8 mouse cellular contexts compared by ENCODE assay signal in the genomic region with DNA sequence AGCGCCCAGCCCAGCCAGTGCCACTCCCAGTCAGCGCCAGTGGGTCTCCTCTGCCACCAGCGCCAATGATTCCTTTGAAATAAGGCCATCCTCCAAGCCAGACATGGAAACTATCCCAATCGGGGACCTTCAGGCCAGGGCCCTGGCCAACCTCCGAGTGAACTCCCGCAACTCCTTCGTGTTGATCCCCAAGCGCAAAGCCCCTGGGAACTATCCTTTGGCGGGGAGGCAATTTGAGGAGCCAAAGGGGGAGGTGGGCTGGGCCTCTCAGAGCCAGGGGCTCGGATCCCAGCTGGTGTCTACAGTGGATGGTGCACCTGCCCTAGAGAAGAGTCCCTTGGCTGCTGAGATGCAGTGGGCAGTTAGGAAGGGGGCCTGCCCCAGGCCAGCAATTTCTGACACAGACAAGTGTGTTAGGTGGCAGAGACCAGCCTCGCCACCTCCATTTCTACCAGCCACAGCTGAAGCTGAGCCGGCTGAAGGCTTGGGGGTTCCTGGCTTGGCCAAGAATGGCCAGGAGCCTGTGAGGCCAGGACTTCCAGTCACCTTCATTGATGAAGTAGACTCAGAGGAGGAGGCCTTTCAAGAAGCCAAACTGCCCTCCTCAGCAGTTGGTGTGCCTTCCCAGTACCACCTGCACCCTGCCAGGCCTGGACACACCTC. TPM values are rescaled to one million over a fixed set of nuclear protein-coding genes. Genes with fewer than 3 reads are reported as not detected.
DNase-seq lines count a peak whose midpoint lies in the region; ATAC-seq and TF ChIP-seq lines count a peak whose summit lies in the region.

No protein-coding gene starts in this region.

- no peak for TF ChIP-seq POLR2A in CH12.LX (IDR thresholded peaks at IDR 0.05; ENCODE audit: low read depth, low read length)

- dilution Hi-C loops in CH12.LX (cut with MboI; ENCODE audit: extremely low pct_ligation_motif_present, extremely low pct_unique_long_range_greater_than_20kb, low sequenced_read_pairs) = no loop called here

- no peaks in the 10 kb centered on the region for H3K9me3 ChIP-seq in heart, embryonic 12.5 days (replicated peaks)
- no peaks in the 10 kb centered on the region for H3K9me3 ChIP-seq in CH12.LX (replicated peaks; ENCODE audit: low read length)
- H3K9me3 ChIP-seq in embryonic facial prominence, embryonic 15.5 days (replicated peaks) = no peaks in the 10 kb centered on the region
- no peaks in the 10 kb centered on the region for H3K9me3 ChIP-seq in liver, embryonic 11.5 days (ENCODE audit: control insufficient read depth, low read length)

- peak overlapping the region; percentile 74 for H3K9ac ChIP-seq in heart, embryonic 12.5 days
- peak overlapping the region; percentile 72; the same call in 1 of the 2 replicates for H3K9ac ChIP-seq in CH12.LX (ENCODE audit: insufficient read depth, low read depth)
- H3K9ac ChIP-seq in embryonic facial prominence, embryonic 15.5 days = peak overlapping the region; percentile 58; the same call in 1 of the 2 replicates
- H3K9ac ChIP-seq in liver, embryonic 11.5 days (ENCODE audit: low read depth, low read length) = peak overlapping the region; percentile 63

- DNase-seq in heart, postnatal 14 days = no peak
- no peak for DNase-seq in CH12.LX (ENCODE audit: extremely low read depth)
- no peak for DNase-seq in liver, embryonic 11.5 days (ENCODE audit: low spot score)
- no peak for DNase-seq in adrenal gland, adult 8-10 months
- no peak for DNase-seq in gastrocnemius, postnatal 14 days
- DNase-seq in adrenal gland, postnatal 25 days = no peak

- ATAC-seq in heart, embryonic 12.5 days (ENCODE audit: insufficient number of reproducible peaks, low FRiP score) = no peak
- no peak for ATAC-seq in embryonic facial prominence, embryonic 15.5 days (ENCODE audit: insufficient number of reproducible peaks, low FRiP score, low TSS enrichment, low read depth)
- no peak for ATAC-seq in liver, embryonic 11.5 days (replicated peaks; ENCODE audit: low FRiP score)

- peaks cover 5% of the 10 kb centered on the region; the same call in 1 of the 2 replicates for H3K79me2 ChIP-seq in CH12.LX (replicated peaks; ENCODE audit: control insufficient read depth, extremely low read depth, insufficient read depth, poor library complexity, severe bottlenecking)

- 0 out of 2 replicates have a peak, but pooled peaks cover 5% of the 10 kb centered on the region for H3K36me3 ChIP-seq in heart, embryonic 12.5 days
- peaks cover 0 to 16% of the 10 kb centered on the region in 2 experiments for H3K36me3 ChIP-seq in CH12.LX (replicated peaks in 1 of 2; ENCODE audit: control insufficient read depth in 1 of 2, insufficient read depth in 1 of 2, low read length in 1 of 2)
- H3K36me3 ChIP-seq in embryonic facial prominence, embryonic 15.5 days = peaks cover 8% of the 10 kb centered on the region
- H3K36me3 ChIP-seq in liver, embryonic 11.5 days (ENCODE audit: control insufficient read depth, insufficient read depth, low read length) = no peaks in the 10 kb centered on the region

- H3K27me3 ChIP-seq in heart, embryonic 12.5 days (replicated peaks) = peaks cover 18% of the 10 kb centered on the region
- no peaks in the 10 kb centered on the region for H3K27me3 ChIP-seq in CH12.LX (replicated peaks)
- peaks cover 17% of the 10 kb centered on the region for H3K27me3 ChIP-seq in embryonic facial prominence, embryonic 15.5 days
- H3K27me3 ChIP-seq in liver, embryonic 11.5 days (replicated peaks; ENCODE audit: control insufficient read depth, insufficient read depth, low read length) = peaks cover 3% of the 10 kb centered on the region; the same call in 1 of the 2 replicates

- H3K4me2 ChIP-seq in heart, embryonic 12.5 days = peak overlapping the region; percentile 93
- peak overlapping the region; percentile 48 for H3K4me2 ChIP-seq in CH12.LX (ENCODE audit: insufficient read depth, low read depth, poor library complexity, severe bottlenecking)
- peak overlapping the region; percentile 99 for H3K4me2 ChIP-seq in embryonic facial prominence, embryonic 15.5 days (replicated peaks)
- H3K4me2 ChIP-seq in liver, embryonic 11.5 days = peak overlapping the region; percentile 69

- in situ Hi-C loops in CH12.LX (cut with MboI; ENCODE audit: low pct_ligation_motif_present, low pct_unique_long_range_greater_than_20kb, low sequenced_read_pairs) = no loop called here

- peak overlapping the region; percentile 77 for H3K4me3 ChIP-seq in heart, embryonic 12.5 days
- H3K4me3 ChIP-seq in CH12.LX (replicated peaks in 1 of 3; ENCODE audit: low read depth in 2 of 3, low read length in 2 of 3, poor library complexity in 1 of 3) = peak overlapping the region; percentile 80 to 86 (median 83)
- peak overlapping the region; percentile 73 for H3K4me3 ChIP-seq in embryonic facial prominence, embryonic 15.5 days (replicated peaks)
- peak overlapping the region; percentile 75 for H3K4me3 ChIP-seq in liver, embryonic 11.5 days (ENCODE audit: low read depth, low read length)

- TF ChIP-seq EP300 in CH12.LX (IDR thresholded peaks at IDR 0.05; ENCODE audit: low read length) = no peak

- 23% methylated on average over 12 of the region's 12 CpGs for WGBS in heart, embryonic 12.5 days
- 18% methylated on average over 12 of the region's 12 CpGs for WGBS in embryonic facial prominence, embryonic 15.5 days
- 30% methylated on average over 12 of the region's 12 CpGs for WGBS in liver, embryonic 11.5 days

- H3K4me1 ChIP-seq in heart, embryonic 12.5 days (replicated peaks) = peaks cover 43% of the 10 kb centered on the region
- peaks cover 23 to 60% of the 10 kb centered on the region in 2 experiments for H3K4me1 ChIP-seq in CH12.LX (ENCODE audit: control insufficient read depth in 1 of 2, insufficient read depth in 2 of 2)
- H3K4me1 ChIP-seq in embryonic facial prominence, embryonic 15.5 days = peaks cover 46% of the 10 kb centered on the region
- peaks cover 32% of the 10 kb centered on the region for H3K4me1 ChIP-seq in liver, embryonic 11.5 days (replicated peaks; ENCODE audit: control insufficient read depth, insufficient read depth, low read length)

- H3K27ac ChIP-seq in heart, embryonic 12.5 days (ENCODE audit: poor library complexity, severe bottlenecking) = no peak overlapping the region
- H3K27ac ChIP-seq in CH12.LX (ENCODE audit: insufficient read depth, low read depth) = no peak overlapping the region
- no peak overlapping the region for H3K27ac ChIP-seq in embryonic facial prominence, embryonic 15.5 days (replicated peaks)
- no peak overlapping the region for H3K27ac ChIP-seq in liver, embryonic 11.5 days (ENCODE audit: low read depth, low read length)

- no peak for TF ChIP-seq RAD21 in CH12.LX (IDR thresholded peaks at IDR 0.05; ENCODE audit: low read depth, low read length)

- no peak for TF ChIP-seq CTCF in CH12.LX (conservative IDR thresholded peaks at IDR 0.05 in 1 of 2, IDR thresholded peaks at IDR 0.05 in 1 of 2; ENCODE audit: low read depth in 2 of 2, low read length in 2 of 2)

- intact Hi-C loops in heart, postnatal 14 days (cut with DNase I) = no loop called here
- intact Hi-C loops in gastrocnemius, postnatal 14 days (cut with DNase I; ENCODE audit: low total_unique reads) = no loop called here

RNA-seq across cellular contexts. Expression of gene Tprn, which starts 1.3 kb away (rescaled TPM):
- polyA plus RNA-seq in heart, embryonic 12.5 days (2016; fragmentation: Nextera tagmentation; extraction: Ambion mirVana) = 4.9 and 5.1 TPM in 2 replicates
- 1 to 10 TPM; 5.7 to 7.6 TPM for total RNA-seq in heart, postnatal 14 days (2021)
- total RNA-seq in CH12.LX (2012; rRNA removed) (13.1 and 14.3 TPM in 2 replicates), CH12.LX (2014; rRNA removed) (7.0 and 8.2 TPM in 2 replicates)
- 17.0 and 19.3 TPM in 2 replicates for polyA plus RNA-seq in CH12.LX (2012; ENCODE audit: insufficient read length, low read depth)
- polyA plus RNA-seq in embryonic facial prominence, embryonic 15.5 days (2015; fragmentation: Nextera tagmentation; extraction: Ambion mirVana) = 10.2 TPM in 2 replicates
- 9.6 and 10.3 TPM in 2 replicates for polyA plus RNA-seq in liver, embryonic 11.5 days (2014; fragmentation: Nextera tagmentation; extraction: Ambion mirVana)
- total RNA-seq in adrenal gland, adult 8-10 months (2022) = 10 to 100 TPM; 10.3 to 14.5 (median 11.1) TPM
- total RNA-seq in gastrocnemius, postnatal 14 days (2021) = 1 to 10 TPM; 2.8 to 5.0 TPM
- total RNA-seq in adrenal gland, postnatal 25 days (2021) = 10.0 and 10.7 TPM in 2 replicates

RNA-seq across cellular contexts. Expression of gene Ssna1, which starts 8.5 kb away (rescaled TPM):
- 131 and 133 TPM in 2 replicates for polyA plus RNA-seq in heart, embryonic 12.5 days (2016; fragmentation: Nextera tagmentation; extraction: Ambion mirVana)
- 10 to 100 TPM; 38.3 to 46.9 TPM for total RNA-seq in heart, postnatal 14 days (2021)
- 80.6 and 98.5 TPM in 2 replicates for total RNA-seq in CH12.LX (2012; rRNA removed)
- total RNA-seq in CH12.LX (2014; rRNA removed) = 72.9 and 82.0 TPM in 2 replicates
- polyA plus RNA-seq in CH12.LX (2012; ENCODE audit: insufficient read length, low read depth) = 51.4 and 74.9 TPM in 2 replicates
- polyA plus RNA-seq in embryonic facial prominence, embryonic 15.5 days (2015; fragmentation: Nextera tagmentation; extraction: Ambion mirVana) = 258 and 263 TPM in 2 replicates
- 233 and 237 TPM in 2 replicates for polyA plus RNA-seq in liver, embryonic 11.5 days (2014; fragmentation: Nextera tagmentation; extraction: Ambion mirVana)
- 10 to 100 TPM; 44.4 to 48.7 (median 47.0) TPM for total RNA-seq in adrenal gland, adult 8-10 months (2022)
- 10 to 100 TPM; 28.9 to 34.2 TPM for total RNA-seq in gastrocnemius, postnatal 14 days (2021)
- total RNA-seq in adrenal gland, postnatal 25 days (2021) = 35.1 and 47.7 TPM in 2 replicates

RNA-seq across cellular contexts. Expression of gene Tmem203, which starts 8.5 kb away (rescaled TPM):
- polyA plus RNA-seq in heart, embryonic 12.5 days (2016; fragmentation: Nextera tagmentation; extraction: Ambion mirVana) = 18.3 and 19.1 TPM in 2 replicates
- 10 to 100 TPM; 12.7 to 13.4 TPM for total RNA-seq in heart, postnatal 14 days (2021)
- 22.7 and 28.3 TPM in 2 replicates for total RNA-seq in CH12.LX (2012; rRNA removed)
- total RNA-seq in CH12.LX (2014; rRNA removed) = 18.4 and 21.2 TPM in 2 replicates
- polyA plus RNA-seq in CH12.LX (2012; ENCODE audit: insufficient read length, low read depth) = 14.5 and 21.5 TPM in 2 replicates
- 23.8 and 25.6 TPM in 2 replicates for polyA plus RNA-seq in embryonic facial prominence, embryonic 15.5 days (2015; fragmentation: Nextera tagmentation; extraction: Ambion mirVana)
- 14.4 and 15.2 TPM in 2 replicates for polyA plus RNA-seq in liver, embryonic 11.5 days (2014; fragmentation: Nextera tagmentation; extraction: Ambion mirVana)
- 10 to 100 TPM; 28.4 to 43.0 (median 31.5) TPM for total RNA-seq in adrenal gland, adult 8-10 months (2022)
- total RNA-seq in gastrocnemius, postnatal 14 days (2021) = 10 to 100 TPM; 13.5 to 13.6 TPM
- 32.3 and 48.8 TPM in 2 replicates for total RNA-seq in adrenal gland, postnatal 25 days (2021)

RNA-seq across cellular contexts. Expression of gene Anapc2, which starts 8.5 kb away (rescaled TPM):
- 83.4 and 87.7 TPM in 2 replicates for polyA plus RNA-seq in heart, embryonic 12.5 days (2016; fragmentation: Nextera tagmentation; extraction: Ambion mirVana)
- total RNA-seq in heart, postnatal 14 days (2021) = 10 to 100 TPM; 44.0 to 44.1 TPM
- total RNA-seq in CH12.LX (2012; rRNA removed) (13.6 and 14.5 TPM in 2 replicates), CH12.LX (2014; rRNA removed) (9.6 and 13.0 TPM in 2 replicates)
- polyA plus RNA-seq in CH12.LX (2012; ENCODE audit: insufficient read length, low read depth) = 48.7 and 55.2 TPM in 2 replicates
- polyA plus RNA-seq in embryonic facial prominence, embryonic 15.5 days (2015; fragmentation: Nextera tagmentation; extraction: Ambion mirVana) = 134 and 136 TPM in 2 replicates
- 74.7 and 77.6 TPM in 2 replicates for polyA plus RNA-seq in liver, embryonic 11.5 days (2014; fragmentation: Nextera tagmentation; extraction: Ambion mirVana)
- total RNA-seq in adrenal gland, adult 8-10 months (2022) = 100 to 1,000 TPM in 3 of 4 experiments, 10 to 100 TPM in 1; 94.6 to 118 (median 102) TPM
- total RNA-seq in gastrocnemius, postnatal 14 days (2021) = 10 to 100 TPM; 29.7 to 31.0 TPM
- total RNA-seq in adrenal gland, postnatal 25 days (2021) = 70.9 and 95.1 TPM in 2 replicates

RNA-seq across cellular contexts. Expression of gene AL732309.1, which starts 17.1 kb away (rescaled TPM):
- 2.6 and 3.2 TPM in 2 replicates for polyA plus RNA-seq in heart, embryonic 12.5 days (2016; fragmentation: Nextera tagmentation; extraction: Ambion mirVana)
- 1 to 10 TPM; 1.9 to 2.4 TPM for total RNA-seq in heart, postnatal 14 days (2021)
- total RNA-seq in CH12.LX (2012; rRNA removed) (8.9 and 9.5 TPM in 2 replicates), CH12.LX (2014; rRNA removed) (6.7 and 9.6 TPM in 2 replicates)
- 3.5 and 4.5 TPM in 2 replicates for polyA plus RNA-seq in CH12.LX (2012; ENCODE audit: insufficient read length, low read depth)
- polyA plus RNA-seq in embryonic facial prominence, embryonic 15.5 days (2015; fragmentation: Nextera tagmentation; extraction: Ambion mirVana) = 8.2 and 9.4 TPM in 2 replicates
- polyA plus RNA-seq in liver, embryonic 11.5 days (2014; fragmentation: Nextera tagmentation; extraction: Ambion mirVana) = 6.3 and 6.8 TPM in 2 replicates
- 1 to 10 TPM; 2.2 to 8.9 (median 6.1) TPM for total RNA-seq in adrenal gland, adult 8-10 months (2022)
- 1 to 10 TPM in 1 of 2 experiments, not detected in 1; 1.5 TPM for total RNA-seq in gastrocnemius, postnatal 14 days (2021)
- 3.5 and 8.1 TPM in 2 replicates for total RNA-seq in adrenal gland, postnatal 25 days (2021)

Comparison
In these comparisons a context has a peak if more than half of its experiments do, and no peak if none do; other contexts are left out.
1. H3K4me2 ChIP-seq: peak in every context shown above with its lines; median percentile 99 in embryonic facial prominence, embryonic 15.5 days; 93 in heart, embryonic 12.5 days; 69 in liver, embryonic 11.5 days; 48 in CH12.LX.